Mouse (Mus musculus) adrenal gland, adult 10 weeks (tissue): ENCODE measurements around the gene Smok3b. TPM values are rescaled to one million over a fixed set of nuclear protein-coding genes. Genes with fewer than 3 reads are reported as not detected.

Experiments used
- polyA plus RNA-seq: library from polyadenylated mRNA; stranded (reverse); fragments of 350-450 nt; fragmentation: Illumina TruSeq; extraction: RNeasy Lipid Tissue Mini Kit (QIAGEN cat#74804); gene quantifications from one replicate; pipeline ENCODE4 v1.2.3, GENCODE M21; 2014; ENCODE audit warnings: low read depth, low replicate concordance

The Smok3b gene
- polyA plus RNA-seq: not detected

DNA sequence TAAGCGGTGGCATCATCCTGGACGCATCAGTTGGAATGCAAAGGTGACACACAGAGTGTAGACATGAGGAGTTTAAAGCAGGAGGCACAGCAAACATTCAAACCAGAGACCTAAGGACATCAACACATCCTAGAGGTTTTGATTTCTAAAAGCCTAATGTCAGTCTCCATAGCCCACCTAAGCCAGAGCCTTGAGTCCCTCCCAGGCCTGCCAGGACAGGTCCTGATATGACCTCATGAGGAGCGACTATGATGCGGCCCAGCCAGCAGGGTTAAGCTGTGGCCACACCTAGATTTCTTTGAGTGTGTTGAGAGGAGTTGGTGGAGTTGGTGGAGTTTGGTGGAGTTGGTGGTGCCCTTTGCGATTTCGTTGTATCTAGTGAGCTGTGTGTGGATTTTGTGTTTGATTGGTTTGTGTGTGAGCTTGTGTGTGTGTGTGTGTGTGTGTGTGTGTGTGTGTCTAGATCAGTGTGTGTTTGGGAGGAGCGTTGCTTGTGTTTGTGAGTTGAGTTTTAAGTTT is at the start of gene Smok3b, which contains the start of gene Smok3a:
Gene Smok3b (plus strand): TSS at position 469 of the 519 bp plus-strand sequence.
Gene Smok3a (plus strand): TSS at position 301 of the 519 bp plus-strand sequence.

DNA sequence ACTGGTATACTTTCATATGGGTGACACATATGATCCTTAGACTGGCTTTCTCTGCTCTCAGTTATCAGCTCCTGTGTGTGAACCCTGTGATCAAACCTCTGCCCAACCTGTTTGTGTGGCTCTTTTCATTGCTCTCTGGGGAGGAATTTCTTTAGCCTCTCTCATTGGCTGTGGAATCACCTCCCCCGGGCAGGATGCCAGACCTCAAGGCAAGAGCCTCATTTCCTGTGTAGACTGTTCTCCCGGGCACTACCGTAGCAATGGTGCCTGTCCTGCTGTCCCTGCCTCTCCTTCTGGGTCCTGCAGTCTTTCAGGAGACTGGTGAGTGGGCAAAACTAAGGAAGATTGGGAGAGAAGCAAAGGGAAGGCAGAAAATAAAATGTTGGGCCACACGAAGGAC is 39.9 kb upstream of the Smok3b start, which contains the start of gene Azgp1:
Gene Azgp1 (plus strand): TSS at position 221 of the 400 bp plus-strand sequence.

DNA sequence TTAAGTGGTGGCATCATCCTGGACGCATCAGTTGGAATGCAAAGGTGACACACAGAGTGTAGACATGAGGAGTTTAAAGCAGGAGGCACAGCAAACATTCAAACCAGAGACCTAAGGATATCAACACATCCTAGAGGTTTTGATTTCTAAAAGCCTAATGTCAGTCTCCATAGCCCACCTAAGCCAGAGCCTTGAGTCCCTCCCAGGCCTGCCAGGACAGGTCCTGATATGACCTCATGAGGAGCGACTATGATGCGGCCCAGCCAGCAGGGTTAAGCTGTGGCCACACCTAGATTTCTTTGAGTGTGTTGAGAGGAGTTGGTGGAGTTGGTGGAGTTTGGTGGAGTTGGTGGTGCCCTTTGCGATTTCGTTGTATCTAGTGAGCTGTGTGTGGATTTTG is 31.7 kb downstream of the Smok3b start, which contains the start of gene Smok3c:
Gene Smok3c (plus strand): TSS at position 301 of the 400 bp plus-strand sequence.

DNA sequence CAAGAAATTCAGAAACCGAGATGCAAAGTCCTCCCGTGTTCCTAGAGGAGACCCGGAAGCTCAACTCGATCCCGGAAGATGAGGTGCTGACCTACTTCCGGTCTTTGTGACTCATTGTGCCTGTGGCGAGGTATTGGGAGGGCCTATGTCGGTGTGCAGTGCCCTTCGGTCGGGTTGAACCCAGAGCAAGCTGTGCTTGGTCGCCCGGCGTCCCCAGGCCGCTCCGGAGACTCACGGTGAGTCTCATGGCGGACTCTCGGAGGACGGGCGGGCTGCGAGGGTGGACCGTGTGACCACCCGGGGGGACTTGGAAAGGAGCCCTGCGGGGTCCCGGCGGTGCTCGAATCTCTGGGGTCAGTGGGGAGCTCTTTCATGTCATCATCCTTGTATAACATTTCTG is 63.8 kb downstream of the Smok3b start, which contains the start of gene Zkscan1:
Gene Zkscan1 (plus strand): TSS at position 89 of the 400 bp plus-strand sequence.

Other genes with a start within 250 kb of the Smok3b start
- not detected for gene Ppp1r35, start 242.6 kb upstream of the Smok3b start, polyA plus RNA-seq
- 10.4 TPM for gene Mepce, start 233.8 kb upstream of the Smok3b start, polyA plus RNA-seq
- gene Zcwpw1, start 233.6 kb upstream of the Smok3b start, polyA plus RNA-seq: 7.7 TPM
- 0.76 TPM for gene Pilra, start 185.1 kb upstream of the Smok3b start, polyA plus RNA-seq
- gene Pilrb1, start 163.3 kb upstream of the Smok3b start, polyA plus RNA-seq: not detected
- not detected for gene Pilrb2, start 149.6 kb upstream of the Smok3b start, polyA plus RNA-seq
- gene Cyp3a13, start 99.8 kb upstream of the Smok3b start, polyA plus RNA-seq: not detected
- gene Gjc3, start 58.3 kb upstream of the Smok3b start, polyA plus RNA-seq: 0.64 TPM
- not detected for gene Azgp1, start 39.9 kb upstream of the Smok3b start, polyA plus RNA-seq
- not detected for gene Smok3a, start 168 bp upstream of the Smok3b start, polyA plus RNA-seq
- not detected for gene Smok3c, start 31.8 kb downstream of the Smok3b start, polyA plus RNA-seq
- gene Zkscan1, start 63.7 kb downstream of the Smok3b start, polyA plus RNA-seq: 48.4 TPM
- 13.8 TPM for gene Zscan21, start 95.5 kb downstream of the Smok3b start, polyA plus RNA-seq
- gene Zfp113, start 134.3 kb downstream of the Smok3b start, polyA plus RNA-seq: 14.7 TPM
- 94.6 TPM for gene Cops6, start 139.6 kb downstream of the Smok3b start, polyA plus RNA-seq
- 3.0 TPM for gene Ap4m1, start 150.6 kb downstream of the Smok3b start, polyA plus RNA-seq
- 12.5 TPM for gene Mcm7, start 151.0 kb downstream of the Smok3b start, polyA plus RNA-seq
- gene Taf6, start 166.0 kb downstream of the Smok3b start, polyA plus RNA-seq: 4.4 TPM
- 15.5 TPM for gene Cnpy4, start 166.1 kb downstream of the Smok3b start, polyA plus RNA-seq
- gene Mblac1, start 172.9 kb downstream of the Smok3b start, polyA plus RNA-seq: 0.47 TPM
- not detected for gene Nxpe5, start 204.5 kb downstream of the Smok3b start, polyA plus RNA-seq
- gene Lamtor4, start 234.1 kb downstream of the Smok3b start, polyA plus RNA-seq: 1.3 TPM
- gene BC037034, start 242.6 kb downstream of the Smok3b start, polyA plus RNA-seq: 1.9 TPM